Mouse (Mus musculus): Measurements from ENCODE around the gene Rgs11. TPM values are rescaled to one million over a fixed set of nuclear protein-coding genes. Genes with fewer than 3 reads are reported as not detected.
A peak's percentile ranks its signal among the peaks of the same experiment; 100 is the strongest.

The Rgs11 gene
- polyA plus RNA-seq, 1 experiment from 2014 or later: 0.27 TPM

DNA sequence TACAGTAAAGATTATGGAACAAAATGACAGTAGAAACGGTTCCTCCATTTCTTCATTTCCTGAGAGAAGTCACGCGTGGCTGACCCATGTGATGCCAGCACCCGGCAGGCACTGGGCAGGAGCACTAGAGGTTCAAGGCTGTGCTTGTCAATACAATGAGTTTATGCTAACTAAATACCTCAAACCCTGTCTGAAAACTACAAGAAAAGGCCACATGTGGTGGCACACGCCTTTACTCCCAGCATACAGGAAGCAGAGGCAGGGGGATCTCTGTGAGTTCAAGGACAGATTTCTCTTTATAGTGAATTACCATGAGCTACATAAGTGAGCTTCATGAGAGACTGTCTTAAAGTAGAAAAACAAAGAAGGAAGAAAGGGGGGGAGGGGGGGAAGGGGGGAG is 28.4 kb downstream of the Rgs11 start:
- no peak for DNase-seq (ENCODE audit: low spot score)

GRCm38 (mm10) chr17:26232863-26233262 is 30.1 kb downstream of the Rgs11 start:
- no peak for DNase-seq (ENCODE audit: low spot score)

DNA sequence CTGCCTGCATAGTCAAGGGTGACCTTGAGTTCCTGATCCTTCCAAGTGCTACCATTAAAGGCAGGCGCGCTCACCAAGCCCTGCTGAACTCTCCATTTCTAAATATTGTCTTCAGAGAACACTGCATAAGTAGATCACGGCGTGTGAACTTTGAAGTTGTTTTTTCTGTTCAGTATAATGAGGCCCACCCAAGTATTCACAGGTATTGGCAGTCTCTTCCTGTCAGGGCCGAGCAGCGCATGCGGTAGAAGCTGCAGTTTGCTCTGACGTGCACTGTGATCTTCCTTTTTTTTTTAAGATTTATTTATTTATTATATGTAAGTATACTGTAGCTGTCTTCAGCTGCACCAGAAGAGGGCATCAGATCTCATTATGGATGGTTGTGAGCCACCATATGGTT is 31.6 kb downstream of the Rgs11 start:
- DNase-seq (ENCODE audit: low spot score): no peak

DNA sequence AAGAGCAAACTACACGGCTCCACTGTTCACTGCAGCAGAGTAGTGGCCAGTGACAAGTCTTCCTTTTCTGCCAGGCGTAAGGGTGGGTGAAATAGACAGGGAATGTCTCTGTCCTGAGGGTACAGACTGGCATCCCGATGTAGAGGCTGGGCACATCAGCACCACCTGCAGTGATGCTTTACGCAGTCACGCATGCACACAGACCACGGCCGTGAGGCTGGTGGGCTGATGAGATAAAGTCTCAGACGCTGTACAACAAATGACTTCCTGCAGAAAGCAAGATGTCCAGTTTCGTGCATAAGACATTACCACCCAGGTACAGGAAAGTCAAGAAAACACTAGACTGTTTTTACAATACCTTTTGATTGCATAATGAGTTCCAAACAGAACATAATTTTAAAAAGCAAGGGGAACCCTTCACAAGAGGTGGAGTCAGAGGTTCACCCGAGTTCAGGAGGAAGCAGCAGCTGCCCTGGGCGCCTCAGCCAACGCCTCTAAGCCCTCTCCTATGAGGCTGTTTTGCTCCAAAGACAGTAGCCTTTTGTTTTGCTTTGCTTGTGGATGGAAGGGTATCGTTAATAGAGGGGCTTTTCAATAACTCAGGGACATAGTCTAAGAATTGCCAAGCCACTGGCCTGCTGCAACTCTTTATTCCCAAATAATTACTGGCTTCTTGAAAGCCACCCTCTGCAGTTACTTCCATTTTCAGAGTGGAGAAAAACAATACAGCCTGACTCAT is 32.5 kb downstream of the Rgs11 start:
- DNase-seq (ENCODE audit: low spot score): no peak

GRCm38 (mm10) chr17:26237667-26238066 is 34.9 kb downstream of the Rgs11 start:
- no peak for DNase-seq (ENCODE audit: low spot score)

GRCm38 (mm10) chr17:26239551-26239950 is 36.8 kb downstream of the Rgs11 start:
- no peak for DNase-seq (ENCODE audit: low spot score)

- no peak for DNase-seq (ENCODE audit: low spot score)
Measured at GRCm38 (mm10) chr17:26240120-26240790, 37.5 kb downstream of the Rgs11 start.

- no peak for DNase-seq (ENCODE audit: low spot score)
Measured at GRCm38 (mm10) chr17:26240990-26241389, 38.2 kb downstream of the Rgs11 start.

- peak; percentile 58 for DNase-seq (ENCODE audit: low spot score)
Measured at GRCm38 (mm10) chr17:26243471-26244100, 40.8 kb downstream of the Rgs11 start.

GRCm38 (mm10) chr17:26244101-26244841 is 41.5 kb downstream of the Rgs11 start, which contains the start of gene Fam234a:
TSS of gene Fam234a (minus strand) at chr17:26244242.
- DNase-seq (ENCODE audit: low spot score): peak; percentile 93

DNA sequence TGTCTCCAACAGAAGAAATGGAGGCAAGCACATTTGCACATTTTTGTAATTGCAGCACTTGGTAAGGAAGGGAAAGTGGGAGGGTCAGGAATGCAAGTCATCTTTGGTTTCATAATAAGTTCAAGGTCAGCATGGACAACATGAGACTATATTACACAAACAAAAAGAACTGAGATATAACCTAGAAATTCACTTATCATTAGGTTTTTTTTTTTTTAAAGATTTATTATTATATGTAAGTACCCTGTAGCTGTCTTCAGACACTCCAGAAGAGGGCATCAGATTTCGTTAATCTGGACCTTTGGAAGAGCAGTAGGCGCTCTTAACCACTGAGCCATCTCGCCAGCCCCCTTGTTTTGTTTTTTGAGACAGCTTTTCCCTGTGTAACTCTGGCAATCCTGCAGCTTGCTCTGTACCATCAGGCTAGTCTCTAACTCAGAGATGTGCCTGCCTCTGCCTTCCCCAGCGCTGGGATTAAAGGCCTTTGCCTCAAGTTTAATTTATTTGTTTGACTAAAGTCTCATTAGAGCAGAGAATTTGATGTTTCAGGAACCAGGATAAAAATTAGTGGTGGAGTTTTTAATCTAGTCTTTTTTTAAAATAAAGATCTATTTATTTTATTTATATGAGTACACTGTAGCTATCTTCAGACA is 49.3 kb downstream of the Rgs11 start:
- no peak for DNase-seq (ENCODE audit: low spot score)

DNA sequence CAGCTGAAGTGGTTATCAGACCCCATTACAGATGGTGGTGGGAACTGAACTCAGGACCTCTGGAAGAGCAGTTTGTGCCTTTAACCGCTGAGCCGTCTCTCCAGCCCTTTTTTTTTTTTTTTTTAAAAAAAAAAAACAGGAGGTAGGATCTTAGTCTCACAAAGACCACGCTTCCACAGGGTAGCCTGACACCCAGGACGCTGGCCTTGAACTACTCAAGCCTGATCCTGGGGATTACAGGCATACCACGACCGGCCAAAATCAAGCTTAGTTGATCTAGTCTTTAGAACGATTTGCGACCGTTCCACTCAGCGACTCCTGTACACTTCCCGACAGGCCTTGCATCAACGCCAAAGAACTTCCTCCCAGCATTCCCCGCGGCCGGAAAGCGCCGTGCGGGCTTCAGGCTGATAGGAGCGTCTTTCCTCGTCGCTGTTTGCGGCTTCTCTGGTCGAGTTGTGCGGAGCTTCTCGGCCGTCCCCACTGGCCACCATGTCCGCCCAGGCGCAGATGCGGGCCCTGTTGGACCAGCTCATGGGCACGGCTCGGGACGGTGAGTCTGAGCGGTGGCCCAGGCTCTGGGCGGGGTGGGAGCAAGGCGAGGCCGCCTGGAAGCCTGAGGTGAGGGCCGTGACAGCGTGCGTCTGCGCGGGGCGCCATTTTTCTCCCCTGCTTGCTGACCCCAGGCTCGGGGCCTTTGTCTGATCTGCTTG is 49.9 kb downstream of the Rgs11 start, which contains the start of gene Luc7l:
Gene Luc7l, plus strand, starts transcription at position 358 of the 713 bp plus-strand sequence.
- DNase-seq (ENCODE audit: low spot score): peak; percentile 89

DNA sequence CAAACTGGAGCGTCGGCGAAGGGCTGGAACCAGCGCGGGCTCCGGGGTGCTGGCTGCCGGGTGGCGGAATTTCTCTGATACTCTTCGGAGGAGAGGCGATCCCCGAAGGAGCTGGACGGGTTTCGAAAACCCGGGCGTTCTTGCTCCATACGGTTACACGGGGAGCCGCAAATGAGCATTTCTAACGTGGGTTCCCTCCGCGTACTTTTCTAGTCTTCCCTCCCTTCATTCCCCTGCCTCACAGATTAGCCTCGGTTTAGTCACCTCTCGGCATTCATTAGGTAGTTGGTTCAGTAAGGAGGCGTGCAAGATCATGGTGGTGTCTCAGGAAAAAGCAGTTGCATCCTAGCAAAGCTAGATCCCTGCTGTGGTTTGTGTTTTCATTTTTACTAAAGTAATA is 50.6 kb downstream of the Rgs11 start:
- no peak for DNase-seq (ENCODE audit: low spot score)

GRCm38 (mm10) chr17:26255313-26255712 is 52.6 kb downstream of the Rgs11 start:
- no peak for DNase-seq (ENCODE audit: low spot score)

Other genes starting within 250 kb of the Rgs11 start
- 15.3 and 17.0 TPM in 2 replicates for gene Capn15, start 217.2 kb upstream of the Rgs11 start, polyA plus RNA-seq (2015; fragmentation: Nextera tagmentation; extraction: Ambion mirVana)
- gene Rab11fip3, start 133.4 kb upstream of the Rgs11 start, polyA plus RNA-seq (2015; fragmentation: Nextera tagmentation; extraction: Ambion mirVana): 3.1 and 4.7 TPM in 2 replicates
- gene Decr2, start 112.6 kb upstream of the Rgs11 start, polyA plus RNA-seq (2015; fragmentation: Nextera tagmentation; extraction: Ambion mirVana): 11.4 and 13.1 TPM in 2 replicates
- gene Nme4, start 107.3 kb upstream of the Rgs11 start, polyA plus RNA-seq (2015; fragmentation: Nextera tagmentation; extraction: Ambion mirVana): 41.9 and 46.1 TPM in 2 replicates
- gene Tmem8, start 89.7 kb upstream of the Rgs11 start, polyA plus RNA-seq (2015; fragmentation: Nextera tagmentation; extraction: Ambion mirVana): 2.2 and 2.4 TPM in 2 replicates
- 158 and 161 TPM in 2 replicates for gene Mrpl28, start 79.5 kb upstream of the Rgs11 start, polyA plus RNA-seq (2015; fragmentation: Nextera tagmentation; extraction: Ambion mirVana)
- 14.4 and 22.8 TPM in 2 replicates for gene Axin1, start 64.3 kb upstream of the Rgs11 start, polyA plus RNA-seq (2015; fragmentation: Nextera tagmentation; extraction: Ambion mirVana)
- gene Pdia2, start 3.9 kb upstream of the Rgs11 start, polyA plus RNA-seq (2015; fragmentation: Nextera tagmentation; extraction: Ambion mirVana): not detected in 2 replicates
- 0.92 and 1.4 TPM in 2 replicates for gene Arhgdig, start 4.8 kb downstream of the Rgs11 start, polyA plus RNA-seq (2015; fragmentation: Nextera tagmentation; extraction: Ambion mirVana)
- gene Fam234a, start 41.3 kb downstream of the Rgs11 start, polyA plus RNA-seq (2015; fragmentation: Nextera tagmentation; extraction: Ambion mirVana): 9.0 and 9.3 TPM in 2 replicates
- gene Luc7l, start 49.9 kb downstream of the Rgs11 start, polyA plus RNA-seq (2015; fragmentation: Nextera tagmentation; extraction: Ambion mirVana): 84.9 and 86.3 TPM in 2 replicates
- 0.39 and 1.3 TPM in 2 replicates for gene Neurl1b, start 211.9 kb downstream of the Rgs11 start, polyA plus RNA-seq (2015; fragmentation: Nextera tagmentation; extraction: Ambion mirVana)

All from thymus, postnatal 0 days (tissue).